Mouse (Mus musculus): Measurements from ENCODE around the gene Cers1.

The Cers1 gene

GRCm38 (mm10) chr8:70316511-70317504 lies 1.2 kb downstream of the Cers1 start:
- DNase-seq (ENCODE audit: low read depth, low spot score): peak; percentile 88

- no peak for DNase-seq (ENCODE audit: low read depth, low spot score)
These were observed 2.3 kb downstream of the Cers1 start for GRCm38 (mm10) chr8:70317872-70318271.

GRCm38 (mm10) chr8:70323716-70324115 lies 8.1 kb downstream of the Cers1 start:
- DNase-seq (ENCODE audit: low read depth, low spot score): no peak

GRCm38 (mm10) chr8:70327512-70327911 lies 11.9 kb downstream of the Cers1 start:
- DNase-seq (ENCODE audit: low read depth, low spot score): no peak

- no peak for DNase-seq (ENCODE audit: low read depth, low spot score)
These were observed 13.7 kb downstream of the Cers1 start, which contains the start of gene Gdf1 for GRCm38 (mm10) chr8:70329124-70329834. Gene Gdf1 (plus strand): TSS chr8:70329817.

GRCm38 (mm10) chr8:70329835-70330740 lies 14.5 kb downstream of the Cers1 start:
- DNase-seq (ENCODE audit: low read depth, low spot score): no peak

- peak; percentile 71 for DNase-seq (ENCODE audit: low read depth, low spot score)
These were observed 15.3 kb downstream of the Cers1 start for GRCm38 (mm10) chr8:70330741-70331364.

- no peak for DNase-seq (ENCODE audit: low read depth, low spot score)
These were observed 16.0 kb downstream of the Cers1 start for GRCm38 (mm10) chr8:70331526-70331925.

GRCm38 (mm10) chr8:70332070-70332877 lies 16.7 kb downstream of the Cers1 start:
- peak; percentile 79 for DNase-seq (ENCODE audit: low read depth, low spot score)

GRCm38 (mm10) chr8:70332878-70333202 lies 17.3 kb downstream of the Cers1 start:
- no peak for DNase-seq (ENCODE audit: low read depth, low spot score)

GRCm38 (mm10) chr8:70338931-70339330 lies 23.4 kb downstream of the Cers1 start:
- no peak for DNase-seq (ENCODE audit: low read depth, low spot score)

GRCm38 (mm10) chr8:70340659-70341058 lies 25.1 kb downstream of the Cers1 start:
- no peak for DNase-seq (ENCODE audit: low read depth, low spot score)

- no peak for DNase-seq (ENCODE audit: low read depth, low spot score)
These were observed 26.4 kb downstream of the Cers1 start for GRCm38 (mm10) chr8:70342007-70342406.

GRCm38 (mm10) chr8:70343076-70343475 lies 27.5 kb downstream of the Cers1 start:
- DNase-seq (ENCODE audit: low read depth, low spot score): peak; percentile 74

GRCm38 (mm10) chr8:70343696-70344095 lies 28.1 kb downstream of the Cers1 start:
- no peak for DNase-seq (ENCODE audit: low read depth, low spot score)

GRCm38 (mm10) chr8:70344279-70344678 lies 28.7 kb downstream of the Cers1 start:
- DNase-seq (ENCODE audit: low read depth, low spot score): no peak

- no peak for DNase-seq (ENCODE audit: low read depth, low spot score)
These were observed 31.9 kb downstream of the Cers1 start for GRCm38 (mm10) chr8:70347443-70347842.

GRCm38 (mm10) chr8:70347860-70348420 lies 32.4 kb downstream of the Cers1 start:
- DNase-seq (ENCODE audit: low read depth, low spot score): no peak

- DNase-seq (ENCODE audit: low read depth, low spot score): no peak
These were observed 35.7 kb downstream of the Cers1 start for GRCm38 (mm10) chr8:70351035-70351999.
